Mouse (Mus musculus) heart, postnatal 0 days (tissue): ENCODE measurements around the gene Gm3336. TPM values are rescaled to one million over a fixed set of nuclear protein-coding genes. Genes with fewer than 3 reads are reported as not detected.

Source experiments
- ATAC-seq: fragments of 200-750 bp; cut with Nextera tagmentation; 2 replicates; pipeline ENCODE4 v1.8.0; 2017; ENCODE audit warnings: low read depth, moderate number of reproducible peaks, moderate library complexity; ENCODE audit not compliant: insufficient read depth
- DNase-seq: peaks from one replicate; pipeline ENCODE4 v3.0.0-alpha.2; 2016; ENCODE audit warnings: low spot score
- H3K27ac ChIP-seq: fragments of 300-500 bp; sonication (generic); 2 replicates; pipeline ENCODE4 v1.5.1; 2014; ENCODE audit warnings: low read depth, mild to moderate bottlenecking
- H3K27me3 ChIP-seq: fragments of 300-500 bp; sonication (generic); 2 replicates; pipeline ENCODE4 v1.6.1; 2014; ENCODE audit warnings: low read length, mixed read lengths; ENCODE audit not compliant: control insufficient read depth, insufficient read depth
- H3K36me3 ChIP-seq: fragments of 300-500 bp; sonication (generic); replicated peaks from 2 replicates; pipeline ENCODE4 v1.6.1; 2014; ENCODE audit warnings: low read length, mixed read lengths; ENCODE audit not compliant: control insufficient read depth, insufficient read depth
- H3K4me1 ChIP-seq: fragments of 300-500 bp; sonication (generic); 2 replicates; pipeline ENCODE4 v1.6.1; 2014; ENCODE audit warnings: antibody characterized with exemption; ENCODE audit not compliant: control insufficient read depth, insufficient read depth
- H3K4me2 ChIP-seq: fragments of 300-500 bp; sonication (generic); 2 replicates; pipeline ENCODE4 v1.6.1; 2014; ENCODE audit warnings: low read depth, mild to moderate bottlenecking, low read length, moderate library complexity
- H3K4me3 ChIP-seq: fragments of 300-500 bp; sonication (generic); 2 replicates; pipeline ENCODE4 v1.5.1; 2014; ENCODE audit warnings: low read depth, low read length
- H3K9ac ChIP-seq: fragments of 300-500 bp; sonication (generic); replicated peaks from 2 replicates; pipeline ENCODE4 v1.6.1; 2014; ENCODE audit warnings: low read depth, low read length, mixed read lengths
- H3K9me3 ChIP-seq: fragments of 300-500 bp; sonication (generic); replicated peaks from 2 replicates; pipeline ENCODE4 v1.6.1; 2016; ENCODE audit warnings: low read length; ENCODE audit not compliant: control insufficient read depth
- CTCF ChIP-seq: IDR thresholded peaks from 2 replicates; pipeline ENCODE4 v1.5.1; 2016; ENCODE audit warnings: antibody characterized with exemption, control low read depth, low read depth
- EP300 ChIP-seq: IDR thresholded peaks from 2 replicates; pipeline ENCODE4 v1.6.1; 2016; ENCODE audit warnings: antibody characterized with exemption, low read depth
- WGBS: fragments of 180-500 bp; shearing (Covaris S2); extraction: QIAGEN DNeasy Blood & Tissue Kit; methylation state at CpG from one replicate; pipeline ENCODE4 v1.1.7; 2014; 5-methylcytosine and 5-hydroxymethylcytosine counted together
- polyA plus RNA-seq: library from polyadenylated mRNA; unstranded; fragments of >200 nt; fragmentation: Nextera tagmentation; extraction: Ambion mirVana; gene quantifications from 2 replicates; pipeline ENCODE4 v1.2.1, GENCODE M21; 2015
- total RNA-seq: library from RNA; depleted of rRNA; stranded (reverse); fragments of >200 nt; gene quantifications from 2 replicates; pipeline ENCODE4 v1.2.3, GENCODE M21; 2014; ENCODE audit warnings: low replicate concordance

Gene Gm3336
- total and polyA plus RNA-seq, 2 experiments from 2014 or later = not detected

GRCm38 (mm10) chr8:70689892-70690390 lies 28.4 kb upstream of the Gm3336 start:
- no peak for DNase-seq
- TF ChIP-seq EP300 = no peak
- no peak for TF ChIP-seq CTCF
- H3K9ac ChIP-seq = 0 out of 2 replicates have a peak overlapping the region, but pooled peaks have one; percentile 20

GRCm38 (mm10) chr8:70691230-70691629 lies 27.1 kb upstream of the Gm3336 start:
- Histone ChIP-seq H3K9me3 (no peaks in the 10 kb centered on the region), H3K9ac (no peak overlapping the region), H3K27ac (no peak overlapping the region), H3K36me3 (no peaks in the 10 kb centered on the region), H3K4me3 (no peak overlapping the region), H3K27me3 (no peaks in the 10 kb centered on the region), H3K4me1 (peaks cover 24% of the 10 kb centered on the region), H3K4me2 (0 out of 2 replicates have a peak overlapping the region, but pooled peaks have one; percentile 55)
- DNase-seq = no peak
- WGBS = 84% methylated on average over 4 of the region's 4 CpGs
- no peak for TF ChIP-seq CTCF
- no peak for TF ChIP-seq EP300
- ATAC-seq = no peak

More at GRCm38 (mm10) chr8:70689892-70690390, 28.4 kb upstream of the Gm3336 start:
- H3K9me3 ChIP-seq = no peaks in the 10 kb centered on the region
- H3K27me3 ChIP-seq = no peaks in the 10 kb centered on the region
- no peak overlapping the region for H3K27ac ChIP-seq
- H3K4me2 ChIP-seq = no peak overlapping the region
- no peak overlapping the region for H3K4me3 ChIP-seq
- 61% methylated on average over 5 of the region's 5 CpGs for WGBS
- no peak; the same call in 1 of the 2 replicates for ATAC-seq
- peaks cover 14% of the 10 kb centered on the region for H3K4me1 ChIP-seq
- no peaks in the 10 kb centered on the region for H3K36me3 ChIP-seq

- TF ChIP-seq CTCF (no peak), EP300 (no peak)
- ATAC-seq (no peak), DNase-seq (no peak)
- Histone ChIP-seq H3K27ac (no peak overlapping the region), H3K4me3 (peak overlapping the region; percentile 22), H3K4me1 (peaks cover 30% of the 10 kb centered on the region), H3K4me2 (peak overlapping the region; percentile 55), H3K36me3 (no peaks in the 10 kb centered on the region), H3K9ac (peak overlapping the region; percentile 29), H3K9me3 (no peaks in the 10 kb centered on the region), H3K27me3 (no peaks in the 10 kb centered on the region)
- 3% methylated on average over 19 of the region's 20 CpGs for WGBS
These were observed 26.6 kb upstream of the Gm3336 start for GRCm38 (mm10) chr8:70691727-70692231.

GRCm38 (mm10) chr8:70693636-70694035 lies 24.7 kb upstream of the Gm3336 start:
- TF ChIP-seq EP300 (no peak), CTCF (no peak)
- no peaks in the 10 kb centered on the region for H3K9me3 ChIP-seq
- WGBS = 57% methylated on average over 5 of the region's 5 CpGs
- no peak overlapping the region for H3K9ac ChIP-seq
- no peaks in the 10 kb centered on the region for H3K27me3 ChIP-seq
- H3K36me3 ChIP-seq = no peaks in the 10 kb centered on the region
- ATAC-seq (no peak), DNase-seq (no peak)
- no peak overlapping the region for H3K4me3 ChIP-seq
- H3K4me2 ChIP-seq = no peak overlapping the region
- H3K4me1 ChIP-seq = peaks cover 41% of the 10 kb centered on the region
- H3K27ac ChIP-seq = no peak overlapping the region

GRCm38 (mm10) chr8:70695318-70696018 lies 22.9 kb upstream of the Gm3336 start:
- WGBS = 34% methylated on average over 32 of the region's 32 CpGs
- DNase-seq (no peak), ATAC-seq (no peak)
- TF ChIP-seq EP300 (no peak), CTCF (no peak)
- Histone ChIP-seq H3K9me3 (no peaks in the 10 kb centered on the region), H3K4me1 (peaks cover 41% of the 10 kb centered on the region), H3K27ac (peak overlapping the region; percentile 91), H3K9ac (0 out of 2 replicates have a peak overlapping the region, but pooled peaks have one; percentile 43), H3K4me2 (0 out of 2 replicates have a peak overlapping the region, but pooled peaks have one; percentile 8), H3K36me3 (no peaks in the 10 kb centered on the region), H3K4me3 (no peak overlapping the region), H3K27me3 (no peaks in the 10 kb centered on the region)
